Mouse (Mus musculus) neural tube, embryonic 10.5 days (tissue): ENCODE results near the gene Dlgap1.
A peak's percentile ranks its signal among the peaks of the same experiment; 100 is the strongest.

Experiments used
- DNase-seq: peaks from one replicate; pipeline ENCODE4 v3.0.0-alpha.2; 2017; ENCODE audit warnings: low spot score; ENCODE audit errors: extremely low spot score

Gene Dlgap1

DNA sequence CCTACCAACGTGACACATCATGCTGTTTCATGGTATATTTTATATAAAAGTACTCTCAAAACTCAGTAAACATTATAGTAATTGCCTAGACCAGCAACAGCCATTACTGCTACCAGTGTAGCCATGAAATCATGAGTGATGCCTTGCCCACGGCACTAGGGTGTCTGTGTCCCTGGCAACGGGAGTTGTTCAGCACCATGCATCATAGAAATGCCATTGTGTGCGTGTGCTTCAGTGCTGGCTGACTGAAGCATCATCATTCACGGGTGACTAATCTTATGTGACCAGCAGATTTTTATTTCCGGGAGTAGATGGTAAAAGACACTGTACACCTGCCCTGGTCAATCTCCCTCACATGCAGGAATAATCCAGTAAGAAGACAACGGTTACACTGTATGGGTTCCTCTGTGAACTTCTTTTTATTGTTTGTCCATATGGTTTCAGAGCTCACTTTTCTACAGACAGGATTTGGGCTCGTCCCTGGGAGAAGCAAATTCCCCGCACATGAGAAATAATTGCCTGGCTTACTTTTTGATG is 203.7 kb downstream of the Dlgap1 start:
- no peak for DNase-seq

DNA sequence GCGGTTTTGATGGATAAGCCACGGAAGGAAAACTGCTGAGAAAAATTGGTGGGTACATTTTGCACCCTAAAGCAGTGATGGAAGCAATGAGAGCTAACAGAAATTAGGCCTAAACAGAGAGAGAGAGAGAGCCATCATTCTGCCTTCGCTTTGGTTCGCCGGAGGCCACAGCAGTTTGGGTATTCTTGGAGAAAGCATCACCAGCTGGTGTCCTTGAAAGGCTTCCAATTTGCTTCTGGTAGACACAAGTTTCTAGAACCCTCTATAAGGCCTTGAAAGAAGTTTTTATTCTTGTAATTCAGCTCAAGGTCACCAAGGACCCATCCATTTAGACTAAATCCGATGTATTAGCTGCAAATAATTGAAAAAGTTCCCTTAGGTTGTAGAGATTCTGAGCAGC is 205.0 kb downstream of the Dlgap1 start:
- no peak for DNase-seq

DNA sequence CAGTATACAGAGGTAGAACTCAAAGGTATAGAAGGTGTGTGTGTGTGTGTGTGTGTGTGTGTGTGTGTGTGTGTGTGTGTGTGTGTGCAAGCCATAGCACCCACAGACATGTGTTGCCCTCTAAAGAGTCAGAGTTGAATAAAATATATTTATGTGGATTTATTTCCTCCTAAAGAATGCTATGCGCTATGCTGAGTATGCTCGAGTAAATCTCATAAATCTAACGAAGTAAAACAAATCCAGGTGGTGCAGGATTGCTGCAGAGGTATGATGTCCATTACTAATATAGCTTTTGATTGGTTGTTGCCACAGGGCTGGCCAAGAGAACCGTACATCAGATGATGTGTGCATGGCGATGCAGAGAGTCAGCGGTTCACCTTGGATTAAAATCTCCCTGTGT is 222.4 kb downstream of the Dlgap1 start:
- DNase-seq = no peak

DNA sequence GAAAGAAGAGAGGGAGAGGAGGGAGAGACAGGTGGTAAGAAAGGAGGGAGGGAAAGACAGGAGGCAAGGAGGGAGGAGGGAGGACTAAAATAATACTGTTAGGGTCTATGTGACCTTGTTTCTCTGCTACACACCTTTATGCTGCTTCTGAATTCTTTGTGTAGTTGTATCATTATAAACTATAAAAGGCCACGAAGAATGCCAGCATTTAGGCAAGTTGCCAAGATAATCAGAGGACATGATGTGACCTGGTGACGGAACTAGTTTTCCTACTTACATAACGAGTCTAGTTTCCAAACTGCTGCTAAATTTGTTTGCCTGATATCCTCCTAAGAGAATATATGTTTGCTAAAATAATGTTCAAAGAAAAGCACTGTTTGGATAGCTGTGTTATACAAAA is 254.0 kb downstream of the Dlgap1 start:
- no peak for DNase-seq

DNA sequence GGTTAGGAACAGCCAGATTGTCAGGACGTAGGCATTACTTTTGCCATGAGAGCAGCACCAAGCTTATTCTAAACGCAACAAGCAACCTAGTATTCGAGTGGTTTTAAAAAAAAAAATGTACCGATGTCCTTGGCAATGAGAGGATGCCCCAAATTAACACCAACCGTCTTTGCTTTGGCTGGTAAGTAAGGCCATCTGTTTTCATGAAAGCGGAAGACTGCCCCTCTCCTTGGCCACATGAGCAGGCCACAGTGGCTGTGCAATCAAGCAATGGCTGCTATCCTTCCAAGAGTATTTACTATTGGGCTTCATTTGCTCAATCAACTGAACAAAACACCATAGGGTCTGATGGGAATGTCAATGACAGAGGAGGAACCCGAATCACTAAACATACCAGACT is 278.5 kb downstream of the Dlgap1 start:
- DNase-seq = no peak

DNA sequence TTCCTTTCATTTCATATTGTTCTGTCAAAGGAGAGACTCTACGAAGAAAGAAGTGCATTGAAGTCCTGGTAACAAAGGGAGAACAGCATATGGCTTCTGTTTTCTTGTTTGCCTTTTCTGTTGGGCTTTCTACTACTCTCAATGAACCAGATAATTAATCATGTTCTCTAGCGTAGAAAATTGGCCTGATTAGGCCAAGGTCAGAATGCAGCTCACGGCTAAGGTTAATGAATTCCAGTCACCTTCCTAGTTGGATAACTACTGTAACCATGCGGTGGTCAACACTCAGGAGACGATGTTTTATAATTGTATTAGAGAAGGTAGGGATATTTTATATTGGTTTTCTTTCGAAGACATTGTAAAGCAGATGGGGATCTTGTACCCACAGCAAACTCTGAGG is 279.4 kb downstream of the Dlgap1 start:
- DNase-seq = no peak

DNA sequence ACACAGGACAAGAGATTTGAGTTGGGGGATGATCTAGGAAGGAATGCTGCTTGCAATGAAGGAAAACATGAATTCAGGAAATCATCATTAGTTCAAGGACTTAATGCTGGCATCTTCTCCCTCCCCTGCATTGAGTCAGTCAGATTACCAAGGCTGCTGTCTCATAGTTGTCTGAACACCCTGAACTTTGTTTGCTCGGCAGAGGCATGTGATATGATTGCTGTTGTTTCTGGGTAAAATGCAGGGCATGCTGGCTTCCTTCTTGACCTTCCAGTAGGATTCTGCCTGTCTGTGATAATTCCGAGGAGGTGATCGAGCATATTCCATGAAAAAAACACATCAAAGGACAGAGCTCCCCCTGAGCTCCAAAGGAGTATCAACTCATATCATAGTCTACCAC is 283.6 kb downstream of the Dlgap1 start:
- no peak for DNase-seq

DNA sequence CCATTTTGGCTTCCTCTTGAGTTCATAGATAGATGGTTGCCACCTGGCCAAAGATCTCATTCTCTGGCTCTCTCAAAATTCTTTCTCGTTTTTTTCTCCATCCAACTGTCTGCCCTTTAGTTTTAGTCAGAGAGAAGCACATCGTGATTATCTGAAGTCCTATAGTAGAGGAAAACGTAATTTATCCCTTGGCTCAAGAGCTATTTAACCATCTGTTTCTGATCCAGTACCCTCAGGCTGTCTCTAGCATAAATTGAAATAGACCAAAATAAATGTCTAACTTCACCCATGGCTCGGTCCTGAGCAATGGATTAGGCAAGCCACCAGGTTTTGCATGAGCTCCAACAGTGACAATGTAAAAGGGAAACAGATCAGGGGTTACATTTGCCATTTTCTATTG is 287.5 kb downstream of the Dlgap1 start:
- DNase-seq = no peak

DNA sequence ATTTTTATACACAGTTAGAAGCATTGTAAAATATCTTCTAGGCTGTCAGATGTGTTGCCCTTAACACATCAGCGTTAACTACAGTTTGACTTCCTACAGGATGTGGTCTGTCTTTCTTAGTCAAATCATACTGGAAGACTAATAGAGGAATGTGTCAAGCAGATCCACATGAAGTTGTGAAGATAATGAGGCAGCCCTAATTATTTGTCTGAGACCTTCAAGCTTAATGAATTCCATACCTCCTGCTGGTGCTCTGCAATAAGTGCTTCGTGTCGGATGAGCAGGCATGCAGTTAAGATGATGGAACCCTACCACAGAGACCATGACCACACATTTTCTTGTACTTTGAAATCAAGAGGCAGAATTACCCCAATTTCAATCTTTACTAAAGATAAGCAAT is 294.3 kb downstream of the Dlgap1 start:
- DNase-seq = no peak

DNA sequence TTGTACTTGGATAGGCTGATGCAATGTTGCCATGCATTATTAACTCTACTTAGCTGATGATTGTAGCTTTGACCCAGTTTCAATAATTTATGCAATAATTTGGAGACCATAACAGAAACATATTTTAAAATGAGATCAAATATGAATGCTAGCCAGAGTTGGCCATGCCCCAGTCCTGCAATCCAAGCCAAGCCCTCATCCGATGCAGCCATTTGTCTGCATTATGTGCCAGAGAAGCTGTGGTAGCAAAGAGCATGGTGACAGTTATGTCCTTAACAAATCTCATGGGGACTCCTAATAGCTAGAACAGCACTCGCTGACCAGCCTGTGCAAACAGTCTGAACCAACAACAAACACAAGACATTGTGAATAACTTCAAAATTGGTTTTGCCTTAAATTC is 303.3 kb downstream of the Dlgap1 start:
- no peak for DNase-seq

DNA sequence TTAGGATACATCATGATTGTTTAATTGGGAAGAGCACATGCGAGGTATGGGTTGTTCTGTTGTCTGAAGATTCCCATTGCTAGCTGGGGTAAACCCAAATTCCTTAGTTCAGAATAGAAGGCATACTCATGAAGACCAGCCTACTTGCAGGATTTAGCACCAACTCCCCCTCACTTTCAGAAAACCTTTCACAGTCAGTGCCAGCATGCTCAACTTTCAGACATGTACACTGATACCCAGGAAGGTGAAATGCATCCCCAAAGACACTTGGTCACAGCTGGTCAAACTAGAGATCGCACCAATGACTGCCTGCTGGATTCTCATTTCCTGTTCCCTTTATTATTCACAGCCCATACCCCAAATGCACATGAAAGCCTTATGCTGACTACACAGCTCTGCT is 318.8 kb downstream of the Dlgap1 start:
- DNase-seq = no peak

DNA sequence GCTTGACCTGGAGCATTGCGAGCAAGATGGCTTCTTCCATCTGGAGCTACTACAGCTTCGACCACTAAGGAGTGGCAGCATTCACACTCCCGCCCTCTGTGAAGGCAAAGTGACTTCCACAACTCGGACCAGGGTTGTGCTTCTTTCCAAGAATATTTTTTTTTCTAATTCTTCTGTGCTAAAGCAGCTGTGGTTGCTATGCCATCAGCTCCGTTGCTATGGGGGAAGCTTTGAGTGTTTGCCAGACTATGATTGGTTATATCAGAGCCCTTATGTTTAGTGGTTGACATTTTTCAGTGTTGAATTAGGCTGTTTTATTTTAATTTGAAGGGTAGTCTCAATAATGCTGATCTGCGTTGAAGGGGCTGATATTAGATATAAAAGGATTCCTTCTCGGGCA is 325.2 kb downstream of the Dlgap1 start:
- no peak for DNase-seq

DNA sequence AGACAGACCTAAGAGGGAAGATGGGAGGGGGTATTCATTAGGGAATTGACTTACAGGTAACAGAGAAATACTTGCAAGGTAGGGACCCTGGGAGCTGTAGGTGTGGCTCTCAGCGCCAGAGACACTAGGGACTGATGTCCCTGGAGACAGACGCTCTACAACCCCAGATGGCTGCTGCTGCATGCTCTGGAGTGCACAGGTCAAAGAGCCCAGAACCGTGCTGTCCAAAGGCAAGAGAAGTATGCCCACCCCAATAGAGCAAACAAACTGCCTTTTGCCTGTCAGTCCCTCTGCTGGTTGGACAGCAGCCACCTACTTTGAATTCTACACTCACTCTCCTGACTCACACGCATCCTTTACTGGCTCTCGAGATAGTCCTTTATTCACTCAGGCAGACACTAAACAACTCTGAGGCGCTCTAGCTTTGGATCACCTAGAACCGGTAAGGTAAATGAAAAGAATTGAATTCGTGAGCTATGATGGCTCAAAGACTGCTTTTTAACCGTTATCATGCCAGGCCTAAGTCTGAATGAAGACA is 333.1 kb downstream of the Dlgap1 start:
- DNase-seq = no peak

DNA sequence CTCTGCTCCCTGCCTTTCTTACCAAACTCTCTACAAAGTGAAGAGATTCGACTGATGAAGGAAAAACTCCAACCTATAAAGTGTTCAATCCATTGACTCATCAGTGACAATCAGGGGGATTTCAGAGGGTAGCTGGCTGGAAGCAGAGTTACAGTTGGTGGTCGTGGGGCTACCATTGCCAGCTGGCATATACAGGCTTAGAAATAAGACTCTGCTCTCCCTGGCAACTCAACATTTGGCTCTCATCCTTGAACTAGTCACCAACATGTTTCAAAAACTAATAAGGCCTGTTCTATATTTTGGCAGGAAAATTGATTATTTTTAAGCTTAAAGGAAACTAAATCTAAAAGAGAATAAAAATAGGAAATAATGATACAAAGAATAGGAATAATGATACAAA is 333.8 kb downstream of the Dlgap1 start:
- DNase-seq = no peak

DNA sequence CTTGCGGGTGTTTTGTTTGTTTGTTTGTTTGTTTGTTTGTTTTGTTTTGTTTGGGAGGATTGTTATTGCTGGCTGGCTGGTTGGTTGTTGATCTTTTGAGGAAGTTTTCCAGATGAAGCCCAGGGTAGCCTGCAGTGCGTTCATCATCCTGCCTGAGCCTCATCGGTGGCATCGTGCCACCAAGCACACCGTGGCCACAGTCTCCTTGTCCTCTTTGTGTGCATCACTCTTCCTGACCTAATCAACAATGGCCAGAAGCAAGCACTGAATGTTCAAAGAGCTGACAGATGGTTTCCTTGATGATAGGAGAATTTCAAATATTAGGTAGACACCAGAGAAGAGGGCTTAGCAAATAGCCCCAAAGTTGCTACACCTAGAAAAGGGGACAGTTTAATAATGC is 336.1 kb downstream of the Dlgap1 start:
- no peak for DNase-seq

DNA sequence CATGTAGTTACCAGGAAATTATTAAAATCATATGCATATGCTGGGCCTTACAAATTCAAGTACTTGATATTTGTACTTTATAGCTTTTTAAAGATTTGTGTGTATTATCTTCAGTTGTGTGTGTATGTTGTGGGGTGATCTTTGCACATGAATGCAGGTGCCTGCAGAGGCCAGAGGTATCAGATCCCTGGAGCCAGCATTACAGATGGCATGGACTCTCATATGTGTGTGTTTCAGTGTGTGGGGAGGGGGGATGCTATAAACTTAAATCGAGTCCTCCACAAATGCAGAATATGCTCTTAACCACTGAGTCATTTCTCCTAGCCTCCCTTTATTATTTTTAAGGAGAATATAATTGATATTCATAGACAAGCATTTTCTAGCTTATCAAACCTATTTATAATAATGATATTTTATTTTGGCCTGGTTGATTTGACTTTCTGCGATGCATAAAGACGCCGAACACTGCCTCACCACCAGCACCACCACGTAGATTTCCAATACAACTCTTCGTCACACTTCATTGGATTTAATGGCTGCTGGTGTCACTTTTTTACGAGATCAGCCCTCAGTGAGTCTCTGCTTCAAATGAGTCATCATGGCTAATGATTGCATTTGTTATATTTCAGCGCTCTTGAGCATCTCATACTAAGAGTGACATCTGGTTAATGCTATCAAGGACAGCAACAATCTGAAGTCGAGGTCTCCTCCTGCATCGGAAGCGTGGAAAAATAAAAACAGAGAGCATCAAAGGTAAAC is 338.7 kb downstream of the Dlgap1 start:
- no peak for DNase-seq

DNA sequence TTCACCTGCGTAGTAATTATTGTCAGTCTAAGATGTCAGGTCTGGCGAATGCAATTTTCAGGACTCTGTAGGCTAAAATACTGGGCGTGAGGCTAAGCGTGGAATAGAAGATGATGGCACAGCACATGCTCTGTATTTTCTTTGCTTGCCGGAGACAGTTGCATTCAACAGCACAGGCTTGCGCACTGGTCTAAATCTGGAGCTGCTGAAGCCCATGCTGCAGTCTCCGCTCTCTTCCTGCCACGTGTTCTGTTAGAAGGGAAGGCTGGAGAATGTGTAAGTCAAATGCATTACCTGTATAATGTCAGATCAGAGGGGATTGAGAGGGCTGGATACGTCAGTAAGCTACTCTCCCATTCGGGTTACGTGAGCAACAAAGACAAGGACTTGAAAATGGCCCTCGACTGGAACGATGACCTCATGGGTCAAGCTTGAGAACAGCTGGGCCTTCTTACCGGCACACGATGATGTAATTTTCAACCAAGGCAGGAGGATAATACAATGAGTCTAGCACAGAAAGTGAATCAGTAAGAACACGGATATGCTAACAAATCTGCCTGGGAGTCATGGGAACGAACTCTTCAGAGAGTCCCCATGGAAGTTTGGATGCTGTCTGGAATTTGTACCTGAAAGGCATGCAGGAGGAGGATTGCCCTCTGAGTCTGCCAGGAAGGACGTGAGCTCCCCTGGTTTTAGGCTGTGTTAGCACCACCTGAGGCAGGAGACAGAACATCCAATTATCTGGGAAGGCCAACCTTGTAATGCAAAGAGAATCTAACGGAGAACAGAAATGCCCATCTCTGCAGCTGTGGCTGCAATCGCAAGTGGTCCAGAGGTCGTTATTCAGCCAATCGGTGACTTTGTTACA is 339.7 kb downstream of the Dlgap1 start:
- peak; percentile 13 for DNase-seq

DNA sequence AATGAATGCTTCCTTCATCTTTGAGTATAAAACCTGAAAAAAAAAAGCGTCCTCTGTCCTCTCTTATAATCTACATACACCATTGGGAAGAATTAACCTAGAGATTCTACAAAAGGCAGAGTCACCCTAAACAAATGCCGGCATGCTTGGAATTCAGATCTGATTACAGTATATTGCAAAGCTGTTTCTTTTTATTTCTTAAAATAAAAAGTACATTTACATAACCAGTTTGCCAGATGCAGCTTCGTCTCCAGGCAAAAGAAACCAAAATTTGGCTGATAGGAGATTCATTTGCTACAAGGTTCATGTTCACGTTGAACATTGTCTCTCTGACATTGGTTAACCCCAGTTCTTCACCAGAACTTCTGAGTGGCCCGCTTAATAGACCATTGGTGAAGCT is 347.5 kb downstream of the Dlgap1 start:
- DNase-seq = no peak

DNA sequence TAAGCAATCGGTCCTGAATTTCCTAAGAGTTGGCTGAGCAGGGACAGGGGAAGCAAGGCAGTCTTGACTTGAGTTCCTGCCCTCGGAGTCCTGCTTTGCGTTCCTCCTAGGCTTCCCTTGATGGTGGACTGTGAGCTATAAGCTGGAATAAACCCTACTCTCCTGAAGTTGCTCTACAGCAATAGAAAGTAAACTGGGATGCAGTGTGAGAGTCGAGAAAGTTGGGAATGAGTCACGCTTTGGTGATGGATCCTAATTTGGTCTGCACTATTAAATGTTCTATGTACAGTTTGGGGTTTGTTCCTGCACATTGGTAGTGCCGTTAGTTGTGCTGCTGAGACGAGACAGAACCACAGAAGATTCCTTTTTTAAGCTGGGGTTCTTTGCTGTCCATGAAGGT is 348.9 kb downstream of the Dlgap1 start:
- DNase-seq = no peak

DNA sequence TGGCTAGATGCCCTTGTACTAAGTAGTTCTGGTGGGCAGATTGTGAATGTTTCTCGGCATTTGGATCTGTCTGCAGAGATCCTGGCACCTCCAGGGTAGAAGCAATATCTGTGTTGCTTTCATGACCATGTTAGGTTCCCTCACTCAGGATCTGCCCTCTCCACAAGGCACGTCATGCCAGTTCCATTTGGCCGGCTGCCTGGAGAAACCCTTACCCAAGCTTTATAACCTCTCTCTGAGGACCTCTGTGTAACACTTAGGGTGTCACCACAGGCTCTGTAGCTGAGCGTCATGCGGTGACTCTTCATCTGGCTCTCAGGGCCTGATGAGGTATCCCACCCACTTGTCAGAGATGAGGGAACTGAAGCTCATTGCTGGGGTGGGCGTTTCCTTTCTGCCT is 353.1 kb downstream of the Dlgap1 start:
- no peak for DNase-seq

DNA sequence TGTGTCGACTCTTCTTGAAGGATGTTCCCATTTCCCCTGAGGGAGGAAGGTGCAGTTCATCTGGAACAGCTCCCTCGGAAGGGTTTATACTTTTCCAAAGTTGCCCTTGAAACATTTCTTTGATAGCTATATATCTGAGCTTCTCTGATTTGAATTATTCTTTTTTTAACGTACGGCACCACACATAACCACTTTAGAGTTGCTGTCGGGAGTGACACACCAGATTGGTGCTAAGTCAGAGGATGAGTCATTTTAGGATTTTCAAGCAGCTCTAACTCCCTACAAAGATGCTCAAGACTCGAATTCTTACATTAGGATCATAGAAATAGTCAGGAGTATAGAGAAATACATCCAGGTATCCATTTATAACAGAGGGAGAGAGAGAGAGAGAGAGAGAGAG is 364.6 kb downstream of the Dlgap1 start:
- no peak for DNase-seq

DNA sequence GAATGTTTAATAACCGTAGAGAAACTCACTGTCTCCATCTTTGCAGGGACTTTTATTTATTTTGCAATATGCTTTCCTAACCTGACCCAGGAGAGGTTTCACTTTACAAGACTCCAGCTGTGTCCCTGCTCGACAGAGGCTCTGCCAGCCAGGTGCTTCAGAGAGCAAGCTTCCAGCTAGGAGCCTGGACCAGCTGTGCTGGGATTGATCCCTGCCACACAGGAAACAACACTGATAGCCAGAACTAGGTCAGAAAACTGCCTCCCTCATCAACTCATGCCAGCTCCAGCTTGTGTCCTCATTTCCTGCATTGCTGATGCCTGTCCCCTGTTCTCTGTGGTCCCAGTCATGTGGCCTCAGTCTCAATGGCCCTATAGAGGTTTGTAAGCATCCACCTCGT is 365.3 kb downstream of the Dlgap1 start:
- no peak for DNase-seq
